Mouse (Mus musculus) heart, postnatal 14 days (tissue): ENCODE measurements at regions not wholly inside any gene's neighbourhood (a gene's known extent, or its start where the extent isn't known, plus 50 kb on each side); places are given as distances from the start of the nearest gene placed in this dataset.

ENCODE experiments used
- DNase-seq, 2 experiments: peaks; one replicate each; pipeline ENCODE4 v3.0.0; 2021 to 2022
- intact Hi-C: fragments of 180-260 bp; cut with DNase I; formaldehyde crosslinking; loops from one replicate; pipeline ENCODE4 v1.15.1; 2025

DNA sequence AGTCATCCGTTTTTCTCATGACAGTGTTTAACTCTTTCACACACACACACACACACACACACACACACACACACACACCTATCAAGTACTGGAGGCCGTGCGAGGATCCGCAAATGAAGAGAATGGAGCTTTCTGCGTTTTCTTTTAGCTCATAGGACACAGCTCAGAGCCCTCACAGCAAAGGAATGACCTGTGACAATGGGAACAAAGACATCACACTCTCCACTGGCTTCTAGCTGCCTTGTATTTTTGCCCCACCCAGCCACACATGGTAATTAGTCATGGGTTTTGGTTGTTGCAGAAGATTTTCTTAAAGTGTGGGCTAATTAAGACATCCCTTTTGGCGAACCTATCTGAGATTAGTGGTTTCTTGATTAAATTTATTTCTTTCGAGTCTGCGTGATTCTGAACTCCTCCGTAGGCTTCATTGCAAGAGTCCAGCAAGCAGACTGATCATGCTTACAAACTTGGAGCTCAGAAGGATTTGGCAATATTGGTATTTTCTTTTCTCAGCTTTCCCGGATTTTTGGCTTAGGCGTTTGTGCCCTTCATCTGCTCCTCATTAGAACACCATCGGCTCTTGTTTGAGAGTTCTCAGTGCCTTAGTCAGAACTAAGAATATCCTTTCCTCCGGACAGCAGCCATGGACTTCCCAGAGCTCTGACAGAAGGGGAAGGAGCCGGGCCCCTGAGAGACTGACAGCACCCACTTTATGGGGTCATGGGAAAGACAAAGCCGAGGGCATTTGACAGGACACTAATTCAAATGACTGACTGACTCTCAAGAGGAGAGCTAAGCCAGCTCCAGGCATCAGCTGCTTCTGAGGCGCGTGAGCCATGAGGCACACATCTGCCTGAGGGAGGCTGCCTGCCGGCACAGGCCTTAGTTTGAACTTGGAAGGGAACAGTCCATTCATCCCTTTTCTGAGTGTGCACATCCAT lies 158.8 kb downstream of the Cxcl12 start:
- intact Hi-C loops = loop anchor here (5.0 kb wide), 1 partner anchor 155 kb away; no protein-coding TSS in a partner anchor
- DNase-seq = peak in 1 of 2 experiments; percentile 7

DNA sequence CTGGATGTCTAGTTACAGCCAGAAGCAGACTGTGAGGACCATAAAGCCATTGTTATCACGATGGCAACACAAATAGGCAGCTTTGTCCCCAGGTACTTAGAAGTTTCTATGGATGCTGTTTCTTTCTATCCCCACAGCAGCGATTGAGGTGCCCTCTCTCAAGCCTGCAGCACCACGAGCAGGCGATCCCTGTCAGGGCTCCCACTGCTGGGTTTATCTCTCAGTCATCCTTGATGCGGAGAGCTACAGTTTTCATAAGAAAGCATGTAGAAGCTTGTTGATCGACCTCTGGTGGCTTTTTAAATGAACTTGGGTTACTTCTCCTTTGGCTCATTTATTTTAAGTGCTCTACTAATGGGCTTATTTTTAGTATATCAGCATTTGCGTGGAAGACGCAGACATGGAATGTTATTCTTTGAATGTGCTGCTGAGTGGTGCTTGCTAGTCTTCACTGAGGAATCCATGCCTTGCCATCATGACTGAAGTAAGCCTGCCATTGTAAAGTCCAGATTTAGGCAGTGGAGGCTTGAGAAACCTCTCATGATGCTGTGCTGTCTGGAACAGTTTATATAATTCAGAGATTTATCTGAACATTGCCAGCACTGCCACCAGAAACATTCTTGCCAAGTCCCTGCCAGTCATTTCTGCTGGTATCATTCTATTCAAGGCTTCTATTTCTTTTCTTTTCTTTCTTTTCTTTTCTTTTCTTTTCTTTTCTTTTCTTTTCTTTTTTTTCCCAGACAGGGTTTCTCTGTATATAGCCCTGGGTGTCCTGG lies 161.0 kb downstream of the Cxcl12 start:
- intact Hi-C loops = loop anchor here (5.0 kb wide), 1 partner anchor 157 kb away; no protein-coding TSS in a partner anchor
- DNase-seq = peak in 1 of 2 experiments; percentile 11

DNA sequence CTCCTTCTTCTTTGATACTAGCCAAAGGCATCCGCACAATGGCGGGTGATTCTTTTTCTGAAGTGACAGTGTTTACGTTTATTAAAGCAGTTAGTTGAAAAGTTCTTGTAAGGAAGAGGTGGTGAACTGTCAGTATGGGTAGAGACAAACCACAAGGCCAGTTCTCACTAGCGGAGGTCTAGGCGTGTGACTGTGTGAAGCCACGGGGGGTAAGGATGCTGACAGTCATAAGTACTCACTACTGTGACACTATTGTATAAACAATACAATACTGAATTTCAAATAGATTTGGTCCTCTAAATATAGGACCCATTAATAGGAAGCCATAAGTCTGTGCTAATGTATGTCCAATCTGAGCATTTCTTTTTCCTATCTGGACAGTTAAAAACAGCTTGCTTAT lies 161.9 kb downstream of the Cxcl12 start:
- intact Hi-C loops = no loop called here

DNA sequence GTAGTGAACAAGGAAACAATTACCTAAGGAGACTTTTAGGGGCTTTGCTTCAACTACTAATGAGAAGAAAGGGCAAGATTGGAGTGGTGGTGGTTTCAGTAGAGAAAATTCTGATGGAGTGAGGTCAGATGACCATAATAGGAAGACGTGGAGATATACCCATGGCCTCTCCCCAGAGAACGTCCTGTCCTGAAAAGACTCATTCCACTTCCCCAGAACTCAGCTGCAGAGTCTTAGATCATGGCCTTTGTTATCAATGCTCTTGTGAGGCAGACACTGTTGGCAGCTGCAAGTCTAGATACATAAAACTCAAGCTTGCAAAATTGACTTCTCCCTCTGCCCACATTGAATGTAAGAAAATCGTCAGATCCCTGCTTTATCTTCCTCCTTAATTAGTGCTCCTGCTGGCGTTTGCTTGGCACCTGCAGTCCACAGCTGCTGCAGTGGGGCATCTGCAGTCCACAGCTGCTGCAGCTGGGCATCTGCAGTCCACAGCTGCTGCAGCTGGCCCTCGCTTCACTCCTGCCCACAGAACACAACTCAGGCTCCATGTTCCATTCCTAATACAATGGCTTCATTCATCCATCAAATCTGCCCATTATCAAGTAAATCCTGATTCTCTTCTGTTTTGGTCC lies 162.5 kb downstream of the Cxcl12 start:
- intact Hi-C loops = no loop called here
- DNase-seq = peak in 1 of 2 experiments; percentile 14

More for the DNA sequence above, 161.9 kb downstream of the Cxcl12 start:
- DNase-seq = no peak

DNA sequence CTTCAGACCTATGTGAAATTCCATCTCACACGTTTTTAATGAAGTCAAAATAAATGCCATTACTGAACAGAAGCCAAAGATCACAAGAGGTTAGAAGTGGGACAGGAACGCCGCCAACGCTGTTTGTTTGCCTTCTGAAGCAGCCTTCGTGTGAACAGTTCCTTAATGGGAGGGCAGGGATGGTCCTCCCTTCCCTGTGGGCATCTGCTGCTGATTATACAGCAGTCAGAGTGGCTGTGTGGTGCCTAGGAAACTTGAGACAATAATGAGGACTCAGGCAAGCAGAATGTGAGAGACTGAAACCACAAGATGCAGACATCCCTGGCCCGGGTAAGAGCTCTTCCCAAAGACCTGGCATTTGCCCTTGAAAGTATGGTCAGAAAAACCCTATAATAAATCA lies 164.3 kb downstream of the Cxcl12 start:
- intact Hi-C loops = no loop called here
- DNase-seq = no peak

DNA sequence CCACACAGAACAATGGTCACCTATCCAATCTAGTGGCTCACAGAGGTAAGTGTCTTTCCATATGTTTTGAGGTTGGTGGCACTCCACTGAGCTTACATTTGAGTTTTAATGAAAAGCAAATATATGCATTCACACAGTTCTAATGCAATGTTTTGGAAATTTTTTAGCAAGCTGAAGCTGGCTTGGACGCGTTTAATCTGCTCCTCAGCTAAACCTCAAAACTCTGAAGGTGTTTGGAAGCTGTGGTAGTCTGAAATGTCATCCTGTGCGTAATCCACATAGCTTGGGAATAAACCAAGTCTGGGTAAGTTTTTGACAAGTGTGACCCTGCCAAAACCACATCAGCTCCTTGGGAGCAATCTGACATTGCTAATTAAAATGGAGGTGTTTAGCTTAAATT lies 173.8 kb downstream of the Cxcl12 start:
- intact Hi-C loops = loop anchor here (5.0 kb wide), 1 partner anchor 95 kb away; no protein-coding TSS in a partner anchor
- DNase-seq = no peak

DNA sequence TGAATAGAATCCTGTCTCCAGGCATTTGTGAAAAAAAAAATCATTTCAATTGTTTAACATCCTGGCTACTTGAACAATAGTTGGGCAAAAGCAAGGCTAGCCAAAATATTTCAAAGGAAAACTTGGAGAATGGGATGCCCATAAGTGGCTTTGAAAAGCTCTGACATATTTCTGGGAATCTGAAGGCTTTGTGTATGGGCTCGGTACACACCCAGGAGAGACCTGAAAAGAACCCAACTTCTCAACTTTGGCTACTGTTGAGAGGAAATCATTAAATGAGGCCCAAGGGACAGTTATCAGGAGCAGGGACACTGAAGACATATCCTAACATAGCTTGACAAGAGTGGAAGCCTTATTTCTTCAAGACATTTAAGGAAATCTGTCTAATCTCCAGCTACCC lies 179.0 kb downstream of the Cxcl12 start:
- DNase-seq = no peak
- intact Hi-C loops = no loop called here

DNA sequence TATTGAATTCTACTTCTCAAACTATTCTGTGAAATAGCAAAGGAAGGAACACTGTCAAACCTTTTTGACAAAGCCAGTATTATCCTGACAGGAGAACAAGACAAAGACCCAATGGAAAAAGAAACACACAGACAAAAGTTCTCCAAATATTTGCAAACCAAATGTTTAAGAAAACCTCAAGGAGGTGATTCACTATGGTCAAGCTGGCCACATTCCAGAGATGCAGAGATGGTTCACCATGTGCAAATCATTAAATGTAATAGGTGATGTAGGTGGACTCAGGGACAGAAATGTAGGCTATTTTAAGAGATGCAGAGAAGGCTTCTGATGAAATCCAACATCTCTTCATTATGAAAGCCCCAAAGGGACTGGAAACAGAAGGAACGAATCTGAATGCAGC lies 183.5 kb downstream of the Cxcl12 start:
- no peak for DNase-seq
- intact Hi-C loops = no loop called here

DNA sequence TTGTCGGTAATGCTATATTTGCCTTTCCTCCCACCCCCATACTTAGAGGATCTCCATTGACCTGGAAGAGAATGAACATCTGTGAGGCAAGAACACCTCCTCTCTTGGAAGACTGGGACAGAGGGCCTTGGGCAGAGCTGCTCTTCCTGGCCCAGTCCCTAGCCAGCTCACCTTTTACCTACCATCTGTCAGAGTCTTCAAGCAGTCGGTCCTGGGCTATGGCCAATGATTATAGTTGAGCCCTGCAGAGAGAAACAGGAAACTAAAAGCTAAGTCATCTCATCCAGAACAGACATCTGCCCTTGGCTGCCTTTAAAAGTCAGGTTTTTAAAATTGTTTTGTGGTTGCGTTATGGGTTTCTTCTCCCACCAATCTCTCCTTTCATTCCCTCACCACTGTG lies 184.8 kb downstream of the Cxcl12 start:
- no peak for DNase-seq
- intact Hi-C loops = no loop called here

DNA sequence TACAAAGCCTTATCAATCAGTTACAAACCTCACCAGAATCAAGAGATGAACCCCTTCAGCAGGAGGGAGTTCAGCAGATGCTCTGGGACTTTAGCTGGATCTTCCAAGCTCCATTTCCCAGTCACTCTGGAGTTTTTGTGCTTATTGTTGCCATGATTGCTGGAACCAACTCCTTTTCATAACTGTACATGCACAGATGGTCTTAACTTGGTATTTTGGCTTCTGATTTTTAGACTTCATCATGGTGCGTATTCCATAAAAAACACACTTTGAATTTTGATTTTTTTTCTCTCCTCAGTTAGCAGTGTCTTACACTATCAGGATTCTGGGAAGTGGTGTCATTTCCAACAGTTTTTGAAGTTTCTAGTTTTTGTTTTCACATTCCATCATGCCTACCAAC lies 187.8 kb downstream of the Cxcl12 start:
- intact Hi-C loops = no loop called here
- DNase-seq = no peak

DNA sequence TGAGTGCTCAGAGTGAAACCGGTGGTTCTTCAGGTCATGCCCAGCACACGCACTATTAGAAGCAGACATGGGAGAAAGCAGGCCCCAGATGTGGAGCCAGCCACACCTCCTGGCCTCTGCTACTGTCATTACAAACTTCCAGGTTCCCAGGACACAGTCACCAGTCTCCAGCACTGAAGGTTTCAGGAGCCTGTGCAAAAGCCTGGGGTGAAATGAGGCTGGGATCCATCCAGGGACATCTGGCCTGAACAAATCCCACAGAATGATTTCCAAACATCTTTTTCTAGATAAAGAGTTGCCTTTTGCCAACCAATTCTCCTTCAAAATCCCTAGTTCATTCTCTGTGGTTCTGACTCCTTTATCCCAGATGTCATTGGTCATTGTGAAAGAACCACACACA lies 191.1 kb downstream of the Cxcl12 start:
- no peak for DNase-seq
- intact Hi-C loops = no loop called here

DNA sequence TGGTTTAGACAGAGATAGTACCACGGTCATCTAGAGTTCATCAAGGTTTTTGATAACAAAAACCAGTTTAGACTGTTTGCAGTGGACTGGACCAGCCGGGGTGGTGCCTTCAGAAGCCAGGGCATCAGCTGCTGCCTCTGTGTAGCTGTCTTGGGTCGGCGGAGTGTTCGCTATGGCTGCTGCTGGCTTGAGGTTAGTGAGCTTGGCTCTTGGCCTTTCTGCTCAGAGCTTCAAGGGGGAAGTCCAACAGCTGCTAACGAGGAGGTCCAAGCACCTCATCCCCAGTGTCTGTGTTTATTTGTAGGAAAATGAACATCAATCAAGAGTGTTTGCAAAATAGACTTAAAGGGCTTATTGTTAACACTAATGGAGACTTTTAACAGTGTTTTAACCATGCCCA lies 198.2 kb downstream of the Cxcl12 start:
- DNase-seq = no peak
- intact Hi-C loops = no loop called here

DNA sequence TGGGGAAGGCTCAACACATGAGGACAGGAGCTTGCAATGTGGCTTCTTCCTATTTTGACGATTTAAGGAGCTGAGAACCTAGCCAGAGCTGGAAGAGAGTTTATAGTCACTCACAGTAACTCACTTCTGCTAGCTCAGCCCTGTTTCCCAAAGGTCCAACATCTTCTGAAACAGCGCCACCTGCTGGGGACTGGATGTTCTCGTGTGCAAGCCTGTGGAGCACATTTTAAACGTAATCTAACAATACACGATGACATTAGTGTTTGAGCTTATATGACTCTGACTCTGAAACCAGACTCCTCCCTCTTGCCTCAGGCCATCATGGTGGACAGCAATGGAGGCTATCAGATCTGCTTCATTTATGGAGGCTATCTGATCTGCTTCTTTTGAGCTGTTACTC lies 207.7 kb downstream of the Cxcl12 start:
- no peak for DNase-seq
- intact Hi-C loops = no loop called here

DNA sequence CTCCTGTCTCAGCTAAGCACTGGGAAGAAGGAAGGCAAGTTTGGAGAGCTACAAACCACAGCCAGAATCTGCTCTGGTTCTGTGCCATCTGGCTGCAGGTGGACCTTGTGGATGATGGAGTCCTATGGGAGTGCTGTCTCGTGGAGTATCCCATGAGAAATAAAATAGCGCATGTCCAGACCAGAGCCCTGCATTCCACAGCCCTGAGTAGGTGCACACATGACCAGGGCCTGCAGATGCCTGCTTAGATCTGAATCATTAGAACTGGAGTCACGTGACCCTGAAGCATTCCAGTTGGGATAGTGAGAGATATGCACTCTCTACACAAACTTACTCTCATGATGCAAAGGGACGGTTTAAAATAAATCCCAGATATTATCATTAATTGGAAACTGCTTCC lies 211.6 kb downstream of the Cxcl12 start:
- intact Hi-C loops = no loop called here
- peak in 1 of 2 experiments; percentile 19 for DNase-seq

DNA sequence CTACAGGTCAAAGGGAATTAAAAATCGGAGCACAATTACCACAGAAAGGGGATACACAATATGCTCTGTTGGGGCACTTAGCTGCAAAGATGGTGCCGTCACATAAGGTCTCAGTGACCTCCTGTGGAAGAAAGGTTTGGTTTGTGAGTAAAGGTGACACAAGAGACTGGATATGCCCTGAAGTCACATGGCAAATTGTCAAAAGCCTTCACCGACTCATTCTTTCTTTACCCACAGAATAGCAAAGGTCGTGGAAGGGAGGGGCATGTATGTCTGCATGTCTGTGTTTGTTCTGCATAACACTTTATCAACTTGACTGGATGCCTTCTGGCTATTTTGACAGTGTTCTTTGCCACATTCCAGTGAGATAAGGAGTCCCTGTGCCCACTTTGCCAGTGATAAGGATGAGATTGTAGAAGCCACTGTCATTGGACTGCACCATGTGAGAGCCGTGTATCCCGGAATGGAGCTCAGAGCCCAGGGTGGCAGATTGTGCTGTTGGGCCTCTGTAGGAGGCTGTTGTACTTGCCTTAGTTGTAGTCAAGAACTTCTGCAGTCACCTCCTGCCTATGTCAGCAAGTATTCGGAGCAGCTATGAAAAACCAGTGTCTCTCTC lies 222.0 kb downstream of the Cxcl12 start:
- peak in 1 of 2 experiments; percentile 31 for DNase-seq
- intact Hi-C loops = no loop called here

DNA sequence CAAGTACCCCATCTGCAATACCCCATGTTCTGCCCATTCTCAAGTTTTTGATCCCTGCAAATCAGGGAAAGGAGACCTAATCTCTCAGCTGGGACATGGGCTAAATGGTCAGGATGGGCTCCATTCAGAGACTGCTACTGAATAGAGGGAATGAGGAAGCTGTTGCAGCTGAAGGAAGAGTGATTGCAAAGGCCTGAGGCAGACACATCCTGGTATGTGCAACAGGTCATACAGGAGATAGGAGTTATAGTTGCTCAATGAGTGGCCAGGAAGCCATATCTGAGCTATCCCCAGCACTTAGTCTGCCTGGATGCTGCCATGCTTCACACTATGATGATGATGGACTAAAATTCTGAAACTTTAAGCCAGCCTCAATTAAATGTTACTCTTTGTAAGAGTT lies 225.1 kb downstream of the Cxcl12 start:
- intact Hi-C loops = no loop called here
- no peak for DNase-seq

DNA sequence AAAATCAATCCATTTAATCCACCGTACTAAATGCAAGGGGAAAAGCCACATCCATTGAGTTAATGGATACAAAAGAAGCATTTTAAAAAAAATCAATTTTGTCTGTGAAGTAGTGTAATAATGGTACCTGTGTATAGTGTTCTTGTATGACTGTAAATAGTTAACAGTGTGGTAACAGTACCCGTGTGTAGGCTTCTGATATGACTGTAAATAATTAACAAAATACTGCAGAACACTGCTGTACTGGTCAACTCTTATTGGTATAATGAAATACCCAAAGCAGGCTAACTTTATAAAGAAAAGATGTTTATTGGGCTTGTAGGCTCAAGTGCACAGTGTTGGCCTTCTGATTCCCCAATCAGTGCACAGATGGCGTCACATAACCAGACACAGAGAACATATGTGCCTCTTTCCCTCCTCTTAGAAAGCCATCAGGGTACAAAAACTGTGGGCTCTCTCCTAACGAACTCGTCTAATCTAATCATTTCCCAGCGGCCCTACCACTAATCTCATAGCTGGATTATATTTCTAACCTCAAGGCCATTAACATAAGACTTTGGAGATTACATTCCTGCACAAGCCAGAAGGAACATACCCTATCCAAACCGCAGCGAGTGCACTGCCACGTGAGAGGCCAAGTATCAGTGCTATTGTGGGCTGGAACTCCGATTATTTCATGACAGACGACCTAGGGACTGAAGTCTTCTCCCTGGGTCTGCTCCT lies 237.4 kb downstream of the Cxcl12 start:
- intact Hi-C loops = loop anchor here (10.0 kb wide), 1 partner anchor 419 kb away; no protein-coding TSS in a partner anchor

DNA sequence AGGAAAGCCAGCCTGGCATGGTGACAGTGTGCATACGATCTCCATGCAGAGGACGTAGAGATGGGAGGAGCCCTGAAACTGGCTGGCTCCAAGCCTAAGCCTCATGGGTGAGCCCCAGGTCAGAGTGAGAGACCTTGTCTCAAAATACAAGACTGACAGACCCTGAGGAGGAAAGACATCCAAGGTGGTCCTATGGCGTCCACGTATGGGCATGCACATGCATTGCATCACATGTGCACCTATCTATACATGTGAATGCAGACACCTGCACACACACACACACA lies 237.9 kb downstream of the Cxcl12 start:
- no peak for DNase-seq

More for the DNA sequence above, 237.4 kb downstream of the Cxcl12 start:
- DNase-seq = no peak

DNA sequence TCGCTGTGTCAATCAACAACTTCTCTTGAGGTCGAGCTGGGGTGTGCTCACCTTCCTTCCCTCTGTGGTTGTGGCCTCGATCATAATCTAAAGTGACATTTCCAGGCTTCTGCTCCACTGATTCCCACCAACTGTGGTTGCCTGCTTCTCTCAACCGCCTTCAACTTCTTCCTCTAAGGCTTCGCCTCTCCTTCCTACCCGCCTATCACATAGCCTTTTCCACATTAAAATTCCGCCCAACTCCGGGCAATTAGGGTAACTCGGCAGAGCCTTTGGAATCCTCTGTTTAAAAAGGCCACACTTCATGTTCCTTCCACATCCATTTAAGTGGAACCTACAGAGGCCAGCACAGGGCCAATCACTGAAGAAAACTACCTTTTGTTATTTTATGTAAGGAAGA lies 238.4 kb downstream of the Cxcl12 start:
- DNase-seq = no peak

More for the DNA sequence above, 237.9 kb downstream of the Cxcl12 start:
- intact Hi-C loops = loop anchor here (10.0 kb wide), 1 partner anchor 419 kb away; no protein-coding TSS in a partner anchor

More for the DNA sequence above, 238.4 kb downstream of the Cxcl12 start:
- intact Hi-C loops = loop anchor here (10.0 kb wide), 1 partner anchor 418 kb away; no protein-coding TSS in a partner anchor
